Mouse (Mus musculus): ENCODE results near the gene Efna2.

GRCm38 (mm10) chr10:80238306-80238705, 59.0 kb downstream of the Efna2 start:
- TF ChIP-seq CTCF (IDR thresholded peaks at IDR 0.05; ENCODE audit: low read depth) (no peak), EP300 (optimal IDR thresholded peaks at IDR 0.05) (no peak)

Data from stomach, postnatal 0 days (tissue).